13 mouse cellular contexts compared by ENCODE assay signal in genomic region chr6:136946943-136947342, GRCm38 (mm10). TPM values are rescaled to one million over a fixed set of nuclear protein-coding genes. Genes with fewer than 3 reads are reported as not detected.
DNase-seq lines count a peak whose midpoint lies in the region; ATAC-seq and TF ChIP-seq lines count a peak whose summit lies in the region.
"Had no signal": no experiment of that assay in that cellular context is flagged by ENCODE, and none has a peak within 500 bp of the region (broad histone marks: within the 10 kb centered on the region; RNA-seq: fewer than 3 reads in every experiment).

No protein-coding gene starts in this region.

- H3K4me2 ChIP-seq in hindbrain, embryonic 15.5 days = no peak overlapping the region
- no peak overlapping the region for H3K4me2 ChIP-seq in hindbrain, embryonic 14.5 days (replicated peaks)
- H3K4me2 ChIP-seq in neural tube, embryonic 13.5 days = no peak overlapping the region
- no peak overlapping the region for H3K4me2 ChIP-seq in hindbrain, postnatal 0 days (ENCODE audit: low read depth, low read length)
- H3K4me2 ChIP-seq: embryonic facial prominence, embryonic 15.5 days; heart, embryonic 13.5 days had no signal

- no peak for TF ChIP-seq CTCF in hindbrain, postnatal 0 days (IDR thresholded peaks at IDR 0.05; ENCODE audit: low read depth)

- H3K9ac ChIP-seq in hindbrain, embryonic 15.5 days = no peak overlapping the region
- H3K9ac ChIP-seq in hindbrain, embryonic 14.5 days = no peak overlapping the region
- H3K9ac ChIP-seq in neural tube, embryonic 13.5 days = no peak overlapping the region
- no peak overlapping the region for H3K9ac ChIP-seq in hindbrain, postnatal 0 days (replicated peaks; ENCODE audit: low read length)
- H3K9ac ChIP-seq: embryonic facial prominence, embryonic 15.5 days; heart, embryonic 13.5 days had no signal

- no peak for DNase-seq in hindbrain, embryonic 14.5 days (ENCODE audit: low spot score)
- no peak for DNase-seq in neural tube, embryonic 10.5 days (ENCODE audit: extremely low spot score, low spot score)
- DNase-seq in hindbrain, postnatal 0 days (ENCODE audit: low spot score) = no peak
- peak; percentile 45 to 57 for DNase-seq in thymus, postnatal 10 days (ENCODE audit: low spot score in 2 of 2)
- DNase-seq in cerebellum, postnatal 10 days = no peak
- DNase-seq in layer of hippocampus, adult 11-12 months (ENCODE audit: low spot score) = no peak
- DNase-seq: adrenal gland, postnatal 36 days had no signal

- H3K27ac ChIP-seq in hindbrain, embryonic 15.5 days (replicated peaks) = no peak overlapping the region
- no peak overlapping the region for H3K27ac ChIP-seq in hindbrain, embryonic 14.5 days
- no peak overlapping the region for H3K27ac ChIP-seq in neural tube, embryonic 13.5 days (replicated peaks)
- H3K27ac ChIP-seq in hindbrain, postnatal 0 days = no peak overlapping the region
- H3K27ac ChIP-seq: embryonic facial prominence, embryonic 15.5 days; heart, embryonic 13.5 days; left cerebral cortex, adult 2 months had no signal

- H3K9me3 ChIP-seq in hindbrain, embryonic 15.5 days = no peaks in the 10 kb centered on the region
- H3K9me3 ChIP-seq in hindbrain, embryonic 14.5 days (ENCODE audit: control insufficient read depth, low read length) = no peaks in the 10 kb centered on the region
- no peaks in the 10 kb centered on the region for H3K9me3 ChIP-seq in neural tube, embryonic 13.5 days
- no peaks in the 10 kb centered on the region for H3K9me3 ChIP-seq in hindbrain, postnatal 0 days (ENCODE audit: low read length)
- H3K9me3 ChIP-seq: embryonic facial prominence, embryonic 15.5 days; heart, embryonic 13.5 days had no signal

- no peaks in the 10 kb centered on the region for H3K4me1 ChIP-seq in hindbrain, embryonic 15.5 days (replicated peaks)
- 0 out of 2 replicates have a peak, but pooled peaks cover 6% of the 10 kb centered on the region for H3K4me1 ChIP-seq in hindbrain, embryonic 14.5 days (replicated peaks; ENCODE audit: control insufficient read depth, insufficient read depth, low read length)
- peaks cover 6% of the 10 kb centered on the region; the same call in 1 of the 2 replicates for H3K4me1 ChIP-seq in neural tube, embryonic 13.5 days (replicated peaks)
- H3K4me1 ChIP-seq in hindbrain, postnatal 0 days (ENCODE audit: insufficient read depth, low read length) = no peaks in the 10 kb centered on the region

- H3K27me3 ChIP-seq in hindbrain, embryonic 15.5 days = no peaks in the 10 kb centered on the region
- H3K27me3 ChIP-seq in hindbrain, embryonic 14.5 days (ENCODE audit: control insufficient read depth, insufficient read depth, low read length) = no peaks in the 10 kb centered on the region
- no peaks in the 10 kb centered on the region for H3K27me3 ChIP-seq in neural tube, embryonic 13.5 days
- no peaks in the 10 kb centered on the region for H3K27me3 ChIP-seq in hindbrain, postnatal 0 days (ENCODE audit: insufficient read depth, low read length)
- H3K27me3 ChIP-seq: embryonic facial prominence, embryonic 15.5 days; heart, embryonic 13.5 days had no signal

- no peak overlapping the region for H3K4me3 ChIP-seq in hindbrain, embryonic 15.5 days
- no peak overlapping the region for H3K4me3 ChIP-seq in hindbrain, embryonic 14.5 days (replicated peaks; ENCODE audit: low read length)
- H3K4me3 ChIP-seq in neural tube, embryonic 13.5 days = no peak overlapping the region
- H3K4me3 ChIP-seq in hindbrain, postnatal 0 days (ENCODE audit: low read length) = no peak overlapping the region
- H3K4me3 ChIP-seq: embryonic facial prominence, embryonic 15.5 days; heart, embryonic 13.5 days; left cerebral cortex, adult 2 months; myocyte had no signal

- peak; percentile 68; the same call in 1 of the 2 replicates for ATAC-seq in hindbrain, embryonic 15.5 days (ENCODE audit: low FRiP score, low read depth)
- ATAC-seq in hindbrain, embryonic 14.5 days (ENCODE audit: low FRiP score) = no peak
- ATAC-seq in neural tube, embryonic 13.5 days (ENCODE audit: low read depth) = 0 out of 2 replicates have a peak, but pooled peaks have one; percentile 15
- peak; percentile 70; the same call in 1 of the 2 replicates for ATAC-seq in hindbrain, postnatal 0 days

- 39% methylated on average over 8 of the region's 9 CpGs for WGBS in hindbrain, embryonic 15.5 days
- WGBS in hindbrain, embryonic 14.5 days = 39% methylated on average over 9 of the region's 9 CpGs
- WGBS in neural tube, embryonic 13.5 days = 47% methylated on average over 9 of the region's 9 CpGs
- 27% methylated on average over 9 of the region's 9 CpGs for WGBS in hindbrain, postnatal 0 days

- no peaks in the 10 kb centered on the region for H3K36me3 ChIP-seq in hindbrain, embryonic 15.5 days
- H3K36me3 ChIP-seq in hindbrain, embryonic 14.5 days (replicated peaks; ENCODE audit: control insufficient read depth, insufficient read depth) = no peaks in the 10 kb centered on the region
- H3K36me3 ChIP-seq in neural tube, embryonic 13.5 days = no peaks in the 10 kb centered on the region
- no peaks in the 10 kb centered on the region for H3K36me3 ChIP-seq in hindbrain, postnatal 0 days (ENCODE audit: insufficient read depth, low read length)
- H3K36me3 ChIP-seq: embryonic facial prominence, embryonic 15.5 days; heart, embryonic 13.5 days had no signal

RNA-seq across cellular contexts. Expression of gene Arhgdib, which starts 5.2 kb away (rescaled TPM):
- 14.0 and 16.7 TPM in 2 replicates for polyA plus RNA-seq in hindbrain, embryonic 15.5 days (2015; fragmentation: Nextera tagmentation; extraction: Ambion mirVana)
- polyA plus RNA-seq in hindbrain, embryonic 14.5 days (2014; fragmentation: Nextera tagmentation; extraction: Ambion mirVana) = 14.7 and 17.9 TPM in 2 replicates
- 16.6 and 19.8 TPM in 2 replicates for polyA plus RNA-seq in neural tube, embryonic 13.5 days (2015; fragmentation: Nextera tagmentation; extraction: Ambion mirVana)
- 7.2 and 12.8 TPM in 2 replicates for total RNA-seq in hindbrain, postnatal 0 days (2014; rRNA removed)
- polyA plus RNA-seq in hindbrain, postnatal 0 days (2015; fragmentation: Nextera tagmentation; extraction: Ambion mirVana) = 17.3 and 18.8 TPM in 2 replicates

RNA-seq across cellular contexts. Expression of gene Pde6h, which starts 23.3 kb away (rescaled TPM):
- 0.07 and 1.1 TPM in 2 replicates for polyA plus RNA-seq in hindbrain, embryonic 15.5 days (2015; fragmentation: Nextera tagmentation; extraction: Ambion mirVana)
- 0.03 and 0.48 TPM in 2 replicates for polyA plus RNA-seq in hindbrain, embryonic 14.5 days (2014; fragmentation: Nextera tagmentation; extraction: Ambion mirVana)
- not detected in 2 replicates for polyA plus RNA-seq in neural tube, embryonic 13.5 days (2015; fragmentation: Nextera tagmentation; extraction: Ambion mirVana)
- not detected in 2 replicates for total RNA-seq in hindbrain, postnatal 0 days (2014; rRNA removed)
- polyA plus RNA-seq in hindbrain, postnatal 0 days (2015; fragmentation: Nextera tagmentation; extraction: Ambion mirVana) = 0.76 and 1.3 TPM in 2 replicates
- total RNA-seq: adrenal gland, postnatal 36 days had no signal
- polyA plus RNA-seq: embryonic facial prominence, embryonic 15.5 days; heart, embryonic 13.5 days had no signal

RNA-seq across cellular contexts. Expression of gene Erp27, which starts 25.0 kb away (rescaled TPM):
- not detected in 2 replicates for polyA plus RNA-seq in hindbrain, embryonic 15.5 days (2015; fragmentation: Nextera tagmentation; extraction: Ambion mirVana)
- polyA plus RNA-seq in hindbrain, embryonic 14.5 days (2014; fragmentation: Nextera tagmentation; extraction: Ambion mirVana) = not detected in 2 replicates
- polyA plus RNA-seq in neural tube, embryonic 13.5 days (2015; fragmentation: Nextera tagmentation; extraction: Ambion mirVana) = not detected in 2 replicates
- total RNA-seq in hindbrain, postnatal 0 days (2014; rRNA removed) = not detected in 2 replicates
- not detected in 2 replicates for polyA plus RNA-seq in hindbrain, postnatal 0 days (2015; fragmentation: Nextera tagmentation; extraction: Ambion mirVana)

Comparison
In these comparisons a context has a peak if more than half of its experiments do, and no peak if none do; other contexts are left out.
1. DNase-seq: peak in thymus, postnatal 10 days (2 of 2); none in hindbrain, embryonic 14.5 days (single experiment), neural tube, embryonic 10.5 days (single experiment), hindbrain, postnatal 0 days (single experiment), cerebellum, postnatal 10 days (0 of 2) and layer of hippocampus, adult 11-12 months (single experiment).